Mouse (Mus musculus) adrenal gland, adult 18-20 months (tissue): ENCODE measurements around the gene Abca1. TPM values are rescaled to one million over a fixed set of nuclear protein-coding genes. Genes with fewer than 3 reads are reported as not detected.

Source experiments
- DNase-seq, 2 experiments: peaks; one replicate each; pipeline ENCODE4 v3.0.0; 2021 to 2022; ENCODE audit warnings: low spot score in 2 of 2
- total RNA-seq, 2 experiments: library from RNA; stranded (reverse); gene quantifications; 1 replicate in 1 of 2; 2 replicates in 1 of 2; pipeline ENCODE4 v1.2.3; 2021

Abca1 gene
- total RNA-seq, 2 experiments from 2014 or later, result 71.5 to 274 TPM

DNA sequence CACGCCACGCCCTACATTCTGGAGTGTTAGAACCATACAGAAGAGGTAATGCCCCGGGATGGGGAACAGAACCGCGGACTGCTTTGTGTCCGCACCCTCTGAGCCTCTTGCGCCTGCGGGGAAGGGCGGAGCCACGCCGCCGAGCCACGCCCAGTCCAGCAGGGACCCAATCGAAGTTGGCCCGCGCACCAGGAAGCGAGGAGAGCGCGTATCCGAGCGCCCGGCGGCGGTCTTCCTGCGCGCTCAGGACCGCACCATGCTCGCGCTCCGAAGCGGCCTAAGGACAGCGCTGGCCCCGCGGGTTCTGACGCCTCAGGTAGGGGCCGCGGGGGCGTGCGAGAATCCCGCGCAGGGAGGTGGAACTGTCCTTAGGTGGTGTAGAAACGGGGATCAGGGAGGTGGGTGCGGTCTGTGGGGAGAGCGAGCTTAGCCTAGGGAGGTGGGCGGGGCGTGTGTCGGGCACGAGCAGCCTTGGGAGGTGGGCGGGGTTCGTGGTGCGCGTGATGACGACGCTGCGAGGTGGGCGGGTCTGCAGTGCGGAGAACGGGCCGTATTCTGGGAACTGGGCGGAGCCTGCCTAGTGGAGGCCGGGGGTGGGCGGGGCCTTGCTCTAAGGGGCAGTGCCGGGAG is 147.8 kb downstream of the Abca1 start, which contains the start of gene Nipsnap3b:
Gene Nipsnap3b, plus strand, starts transcription at position 149 of the 630 bp plus-strand sequence.
- peak; percentile 94 to 95 for DNase-seq

DNA sequence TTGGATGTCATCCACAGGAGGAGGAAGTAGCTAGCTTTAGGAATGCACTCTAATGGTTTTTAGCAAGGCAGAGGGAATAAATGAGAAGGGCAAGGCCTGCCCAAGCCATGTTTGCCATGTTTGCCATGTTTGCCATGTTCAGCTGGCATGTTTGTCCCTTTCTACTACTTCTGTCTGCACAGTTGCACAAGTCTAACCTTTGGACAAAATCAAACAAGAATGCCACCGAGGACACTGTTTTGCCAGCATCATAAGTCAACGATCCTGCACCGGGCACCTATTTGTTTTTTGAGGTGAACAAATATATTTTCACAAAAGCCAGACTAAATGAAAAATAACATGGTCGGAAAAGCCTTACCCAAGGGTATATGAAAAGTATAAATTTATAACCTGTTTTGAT is 149.8 kb downstream of the Abca1 start:
- DNase-seq, result no peak

DNA sequence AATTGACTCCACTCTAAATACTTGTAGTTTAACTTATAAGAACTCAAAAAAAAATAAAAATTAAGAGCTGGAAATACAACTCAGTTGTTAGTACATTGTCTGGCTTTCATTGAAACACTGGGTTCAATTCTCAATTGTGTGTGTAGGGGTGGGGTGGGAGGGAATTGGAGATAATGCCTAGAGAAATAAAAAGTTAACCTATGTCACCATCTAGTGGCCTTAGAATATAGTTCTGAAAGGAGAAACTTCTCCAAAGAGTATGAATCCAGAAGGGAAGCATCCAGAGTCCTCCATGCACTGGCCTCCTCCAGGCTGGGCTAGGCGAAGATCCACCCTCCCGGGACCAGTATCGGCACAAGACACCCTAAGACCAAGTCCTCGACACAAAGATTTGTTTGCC is 150.5 kb downstream of the Abca1 start:
- no peak for DNase-seq

DNA sequence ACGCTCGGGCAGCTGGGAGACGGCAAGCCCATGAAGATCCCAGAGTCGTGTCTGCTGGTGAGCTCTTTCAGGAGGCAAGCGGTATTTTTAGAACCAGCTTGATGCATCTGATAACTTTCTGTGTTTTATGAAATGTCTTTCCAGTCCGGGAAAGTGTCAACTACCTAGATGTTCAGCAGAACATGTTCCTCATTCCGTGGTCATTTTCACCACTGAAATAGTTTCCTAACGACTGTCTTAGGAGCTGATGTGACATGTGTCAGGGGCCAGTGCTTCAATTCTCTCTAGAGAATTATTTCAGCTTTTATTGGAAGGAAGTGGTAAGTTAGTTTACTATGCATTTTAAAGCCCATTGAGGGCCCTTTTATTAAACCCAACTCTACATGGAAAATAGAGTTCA is 159.5 kb downstream of the Abca1 start:
- no peak for DNase-seq

DNA sequence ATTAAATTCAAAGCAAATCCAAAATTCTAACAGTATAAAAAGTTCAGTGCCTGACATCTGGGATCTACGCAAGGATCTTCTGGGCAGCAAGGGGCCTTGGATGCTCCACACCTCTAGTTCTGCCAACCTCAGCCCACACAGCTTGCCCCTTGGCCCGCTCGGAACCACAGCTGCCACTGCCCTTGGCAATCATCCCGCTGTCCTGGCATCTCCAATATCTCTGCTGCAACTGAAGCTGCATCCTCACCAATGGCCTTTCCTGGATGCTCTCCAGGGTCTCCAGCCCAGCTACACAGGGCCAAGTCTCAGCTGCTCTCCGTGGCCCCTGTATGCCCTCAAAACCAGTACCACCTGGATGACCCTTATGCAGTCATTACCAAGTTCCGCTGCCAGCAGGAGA is 160.2 kb downstream of the Abca1 start:
- DNase-seq, result no peak

DNA sequence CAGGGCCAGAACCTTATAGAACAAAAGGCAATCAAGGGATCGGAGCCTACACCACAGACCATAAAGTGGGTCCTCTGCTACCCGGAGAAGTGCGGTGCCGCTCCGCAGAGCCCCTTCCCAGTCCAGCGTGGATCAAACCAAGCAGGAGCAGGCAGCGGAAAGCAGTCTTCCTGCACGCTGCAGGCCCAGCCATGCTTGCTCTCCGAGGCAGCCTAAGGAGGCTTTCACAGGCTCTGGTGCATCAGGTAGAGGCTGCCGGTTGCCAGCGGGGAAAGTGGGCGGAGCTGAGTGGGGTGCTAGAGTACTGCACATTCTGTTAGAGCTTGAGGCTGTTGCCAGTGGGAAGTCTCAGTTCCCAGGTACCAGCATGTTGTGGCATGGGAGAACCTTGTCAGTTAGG is 170.4 kb downstream of the Abca1 start, which contains the start of gene Nipsnap3a:
Gene Nipsnap3a, plus strand, starts transcription at position 25 of the 400 bp plus-strand sequence.
- DNase-seq, result no peak

DNA sequence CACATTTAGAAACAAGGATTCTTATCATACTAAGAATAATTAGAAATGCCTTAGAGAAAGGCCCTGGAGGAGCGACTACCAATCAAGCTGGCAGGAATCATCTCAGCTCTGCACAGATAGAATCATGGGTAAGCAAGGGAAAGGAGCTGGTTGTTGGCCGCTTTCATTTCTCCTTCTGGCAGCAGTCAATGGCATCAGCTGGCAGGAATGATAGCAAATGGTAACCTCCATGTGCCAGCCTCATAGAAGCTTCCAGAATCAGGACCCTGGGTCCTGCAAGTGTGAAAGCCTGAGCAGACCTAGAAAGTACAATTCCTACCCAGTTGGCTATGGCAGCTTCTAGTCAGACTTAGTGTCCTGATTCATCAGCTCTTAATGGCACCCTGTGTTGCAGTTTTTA is 173.4 kb downstream of the Abca1 start:
- DNase-seq, result no peak

DNA sequence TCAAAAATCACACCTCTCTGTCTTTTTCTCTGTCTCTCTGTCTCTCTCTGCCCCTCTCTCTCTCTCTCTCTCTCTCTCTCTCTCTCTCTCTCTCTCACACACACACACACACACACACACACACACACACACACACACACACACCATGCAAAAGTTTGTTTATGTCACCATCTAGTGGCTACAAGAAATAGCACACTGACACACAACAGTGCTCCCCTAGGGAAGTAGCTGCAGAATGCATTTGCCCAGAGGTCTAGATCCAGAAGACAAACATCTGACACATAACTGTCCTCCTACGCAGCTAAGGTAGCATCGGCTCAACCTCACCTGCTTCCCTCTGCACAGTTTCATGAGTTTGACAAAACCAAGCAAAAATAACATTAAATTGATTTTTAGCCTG is 174.5 kb downstream of the Abca1 start:
- no peak for DNase-seq

Other genes starting within 250 kb of the Abca1 start
- not detected for gene Olfr272, start 240.7 kb downstream of the Abca1 start, total RNA-seq
- not detected for gene Olfr270, start 195.3 kb downstream of the Abca1 start, total RNA-seq
- gene Nipsnap3a, start 170.6 kb downstream of the Abca1 start, total RNA-seq, result not detected
- gene Nipsnap3b, start 148.0 kb downstream of the Abca1 start, total RNA-seq, result 10 to 100 TPM; 24.0 to 43.3 TPM